Comparison of ENCODE assay signal across 20 mouse cellular contexts in genomic region chr10:82670205-82670604, GRCm38 (mm10). TPM values are rescaled to one million over a fixed set of nuclear protein-coding genes. Genes with fewer than 3 reads are reported as not detected.
"Had no signal": no experiment of that assay in that cellular context is flagged by ENCODE, and none has a peak within 500 bp of the region (broad histone marks: within the 10 kb centered on the region; RNA-seq: fewer than 3 reads in every experiment).

No protein-coding gene starts in this region.

- H3K9me3 ChIP-seq: kidney, embryonic 15.5 days; liver, embryonic 13.5 days; midbrain, embryonic 12.5 days; midbrain, embryonic 15.5 days; neural tube, embryonic 13.5 days; stomach, embryonic 15.5 days had no signal

- ATAC-seq: intestine, embryonic 16.5 days; midbrain, embryonic 15.5 days had no signal

- H3K27ac ChIP-seq: kidney, embryonic 15.5 days; left cerebral cortex, adult 2 months; liver, embryonic 13.5 days; macrophage; midbrain, embryonic 12.5 days; midbrain, embryonic 15.5 days; neural tube, embryonic 13.5 days; stomach, embryonic 15.5 days had no signal

- DNase-seq: kidney, adult 2 months; kidney, postnatal 10 days; kidney, postnatal 36 days; layer of hippocampus, postnatal 36 days; liver, embryonic 13.5 days; lung, adult 2 months; right cerebral cortex, adult 18-20 months; right cerebral cortex, postnatal 14 days; right cerebral cortex, postnatal 4 days; thymus, postnatal 25 days had no signal

- H3K27me3 ChIP-seq: kidney, embryonic 15.5 days; liver, embryonic 13.5 days; midbrain, embryonic 12.5 days; midbrain, embryonic 15.5 days; neural tube, embryonic 13.5 days; stomach, embryonic 15.5 days had no signal

- H3K9ac ChIP-seq: kidney, embryonic 15.5 days; liver, embryonic 13.5 days; midbrain, embryonic 12.5 days; midbrain, embryonic 15.5 days; neural tube, embryonic 13.5 days; stomach, embryonic 15.5 days had no signal

- H3K4me2 ChIP-seq: kidney, embryonic 15.5 days; liver, embryonic 13.5 days; midbrain, embryonic 12.5 days; midbrain, embryonic 15.5 days; neural tube, embryonic 13.5 days; stomach, embryonic 15.5 days had no signal

- H3K4me3 ChIP-seq: kidney, embryonic 15.5 days; left cerebral cortex, adult 2 months; liver, embryonic 13.5 days; midbrain, embryonic 12.5 days; midbrain, embryonic 15.5 days; myocyte; neural tube, embryonic 13.5 days; stomach, embryonic 15.5 days had no signal

- H3K36me3 ChIP-seq: kidney, embryonic 15.5 days; liver, embryonic 13.5 days; midbrain, embryonic 12.5 days; midbrain, embryonic 15.5 days; neural tube, embryonic 13.5 days; stomach, embryonic 15.5 days had no signal

- H3K4me1 ChIP-seq: stomach, embryonic 15.5 days had no signal

RNA-seq across cellular contexts. Expression of gene Glt8d2, which starts 20.2 kb away (rescaled TPM):
- polyA plus RNA-seq: liver, adult 2 months; macrophage had no signal
